Mouse (Mus musculus) urinary bladder, adult 2 months (tissue): ENCODE results near the gene Trim28. TPM values are rescaled to one million over a fixed set of nuclear protein-coding genes. Genes with fewer than 3 reads are reported as not detected.
A peak's percentile ranks its signal among the peaks of the same experiment; 100 is the strongest.

Experiments
- DNase-seq: peaks from one replicate; pipeline ENCODE4 v3.0.0; 2022; ENCODE audit warnings: low spot score
- polyA plus RNA-seq: library from polyadenylated mRNA; depleted of rRNA; stranded (reverse); fragments of >200 nt; gene quantifications from 2 replicates; pipeline ENCODE4 v1.2.3, GENCODE M21; 2012; rRNA removed

Trim28 gene
- 186 and 190 TPM in 2 replicates for polyA plus RNA-seq

- DNase-seq, result no peak
These were observed at the start of gene Trim28 for GRCm38 (mm10) chr7:12998851-12999250. Trim28 (plus strand) TSS chr7:12999114.

DNA sequence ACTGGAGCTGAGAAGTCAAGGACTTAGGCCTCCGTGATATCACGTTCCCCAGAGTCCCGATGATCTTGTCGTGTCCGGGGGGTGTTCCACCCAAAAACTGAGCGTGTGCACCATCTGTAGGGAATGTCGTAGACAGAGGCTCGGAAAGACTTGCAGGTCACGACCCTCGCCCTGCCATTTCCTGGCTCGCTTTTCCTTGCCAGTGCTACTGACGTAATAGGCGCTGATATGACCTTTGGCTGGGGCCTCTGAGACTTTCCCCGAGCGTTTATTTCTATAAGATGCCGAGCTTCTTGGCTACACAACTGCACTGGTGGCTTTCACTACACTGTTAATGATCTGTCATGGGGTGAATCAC, 49.1 kb upstream of the Trim28 start:
- no peak for DNase-seq

DNA sequence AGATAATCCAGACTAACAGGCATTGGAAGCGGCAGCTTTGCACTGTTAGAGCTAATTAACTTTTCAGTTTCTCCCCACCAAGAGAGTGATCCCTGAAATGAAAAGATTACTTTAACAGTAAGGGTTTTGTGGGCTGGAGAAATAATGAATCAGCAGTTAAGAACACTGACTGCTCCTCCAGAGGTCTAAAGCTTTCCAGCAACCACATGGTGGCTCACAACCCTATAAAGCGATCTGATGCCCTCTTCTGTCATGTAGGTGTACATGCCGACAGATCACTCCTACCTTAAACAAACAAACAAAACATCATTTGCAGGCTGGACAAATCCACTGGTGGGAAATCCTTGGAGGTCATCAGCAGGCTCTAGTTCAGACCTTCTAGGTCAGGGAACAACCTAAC, 44.0 kb upstream of the Trim28 start:
- DNase-seq, result no peak

DNA sequence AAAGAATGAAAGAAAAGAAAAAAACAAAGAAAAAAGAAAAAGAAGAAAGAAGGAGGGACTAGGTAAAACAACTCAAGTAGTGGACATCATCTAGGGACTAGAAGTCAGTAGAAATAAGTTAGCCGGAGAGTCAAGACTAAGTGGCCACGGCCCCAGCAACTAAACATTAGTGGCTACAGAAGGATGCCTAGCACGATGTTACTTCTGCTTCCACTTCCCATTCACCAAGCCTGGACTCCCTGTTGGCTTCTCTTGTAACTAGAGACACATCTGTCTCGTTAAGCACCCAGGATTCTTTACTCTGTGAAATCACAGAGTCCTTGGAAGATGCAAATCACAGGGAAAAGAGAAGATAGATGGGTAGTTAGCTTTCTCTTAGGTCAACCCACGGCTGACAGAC, 41.4 kb upstream of the Trim28 start:
- DNase-seq, result no peak

DNA sequence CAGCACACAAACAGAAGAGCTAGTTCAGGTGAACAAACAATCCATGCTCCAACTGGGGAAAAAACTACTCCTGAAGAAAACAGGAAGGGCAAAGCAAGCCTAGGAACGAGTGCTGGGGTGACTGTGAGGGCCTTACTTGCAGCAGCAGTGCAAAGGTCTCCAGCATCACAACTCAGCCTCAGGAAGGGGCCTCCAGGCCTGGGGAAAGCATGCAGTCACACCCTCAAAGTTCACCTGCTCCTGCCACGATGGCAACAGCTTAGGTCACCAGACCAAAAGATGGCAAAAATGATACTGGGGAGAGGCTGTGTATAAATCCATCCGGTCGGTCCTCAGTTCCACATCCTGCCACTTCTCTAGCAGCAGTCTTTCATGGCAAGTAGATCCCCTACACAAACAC, 40.0 kb upstream of the Trim28 start:
- no peak for DNase-seq

DNA sequence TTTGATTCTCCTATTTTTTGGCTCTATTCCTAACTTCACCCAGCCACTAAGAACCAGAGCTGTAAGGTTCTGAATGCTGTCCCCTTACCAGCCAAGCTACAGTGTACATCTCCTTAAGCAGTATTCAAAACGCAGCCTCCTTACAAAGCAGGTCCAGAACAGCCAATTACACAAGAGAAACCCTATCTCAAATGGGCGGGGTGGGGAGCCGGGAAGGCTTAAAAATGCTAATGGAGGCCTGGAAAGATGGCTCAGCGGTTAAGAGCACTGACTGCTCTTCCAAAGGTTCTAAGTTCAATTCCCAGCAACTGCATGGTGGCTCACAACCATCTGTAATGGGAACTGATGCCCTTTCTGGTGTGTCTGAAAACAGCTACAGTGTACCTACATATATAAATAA, 39.2 kb upstream of the Trim28 start:
- no peak for DNase-seq

DNA sequence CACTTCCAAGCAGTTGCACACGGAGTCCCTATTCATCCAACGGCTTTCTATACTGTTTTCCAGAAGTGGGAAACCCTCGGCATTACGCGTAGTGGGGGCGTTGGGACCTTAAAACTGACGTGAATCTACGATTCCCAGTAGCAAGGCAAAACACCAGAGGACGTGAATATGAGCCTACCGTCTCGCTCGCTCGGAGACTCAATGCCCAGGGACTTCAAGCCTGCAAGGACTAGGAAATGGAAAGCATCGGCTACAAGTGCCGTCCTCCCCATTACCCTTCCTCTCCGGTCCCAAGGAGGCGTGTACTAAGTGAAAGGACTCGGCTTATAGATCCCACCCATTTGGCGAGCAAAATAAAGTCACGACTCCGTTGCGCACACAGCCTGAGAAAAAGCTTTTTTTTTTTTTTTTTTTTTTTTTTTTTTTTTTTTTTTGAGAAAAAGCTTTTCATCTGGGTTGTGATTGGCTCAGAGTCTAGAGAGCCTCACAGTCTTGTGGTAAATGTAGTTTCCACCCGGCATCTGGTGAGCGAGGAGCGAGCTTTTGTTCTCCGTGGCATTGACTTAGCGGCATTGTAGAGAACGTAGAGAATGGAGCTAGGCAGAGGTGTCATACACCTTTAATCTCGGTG, 37.3 kb upstream of the Trim28 start:
- DNase-seq, result no peak

DNA sequence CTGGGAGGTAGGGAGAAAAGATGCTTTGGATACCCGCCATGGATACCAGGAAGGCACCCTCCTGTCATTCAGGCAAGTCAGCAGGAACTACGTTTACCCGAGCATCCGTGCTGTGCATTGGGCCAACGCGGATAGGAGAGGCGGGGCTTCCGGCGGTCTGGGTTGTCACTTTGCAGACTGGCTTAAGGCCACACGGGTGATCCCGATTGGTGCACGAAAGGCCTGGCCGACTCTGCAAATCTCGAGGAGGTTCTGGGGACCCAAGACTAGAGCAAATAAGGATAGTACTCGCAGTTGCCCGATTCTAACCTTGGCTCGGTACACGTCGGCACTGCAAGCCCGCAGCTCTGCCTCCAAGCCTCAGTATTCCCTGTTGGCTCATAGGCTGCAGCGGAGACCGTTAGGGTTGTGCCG, 33.2 kb upstream of the Trim28 start, which contains the start of gene Zfp324:
Gene Zfp324, plus strand, starts transcription at position 161 of the 414 bp plus-strand sequence.
- peak; percentile 75 for DNase-seq

DNA sequence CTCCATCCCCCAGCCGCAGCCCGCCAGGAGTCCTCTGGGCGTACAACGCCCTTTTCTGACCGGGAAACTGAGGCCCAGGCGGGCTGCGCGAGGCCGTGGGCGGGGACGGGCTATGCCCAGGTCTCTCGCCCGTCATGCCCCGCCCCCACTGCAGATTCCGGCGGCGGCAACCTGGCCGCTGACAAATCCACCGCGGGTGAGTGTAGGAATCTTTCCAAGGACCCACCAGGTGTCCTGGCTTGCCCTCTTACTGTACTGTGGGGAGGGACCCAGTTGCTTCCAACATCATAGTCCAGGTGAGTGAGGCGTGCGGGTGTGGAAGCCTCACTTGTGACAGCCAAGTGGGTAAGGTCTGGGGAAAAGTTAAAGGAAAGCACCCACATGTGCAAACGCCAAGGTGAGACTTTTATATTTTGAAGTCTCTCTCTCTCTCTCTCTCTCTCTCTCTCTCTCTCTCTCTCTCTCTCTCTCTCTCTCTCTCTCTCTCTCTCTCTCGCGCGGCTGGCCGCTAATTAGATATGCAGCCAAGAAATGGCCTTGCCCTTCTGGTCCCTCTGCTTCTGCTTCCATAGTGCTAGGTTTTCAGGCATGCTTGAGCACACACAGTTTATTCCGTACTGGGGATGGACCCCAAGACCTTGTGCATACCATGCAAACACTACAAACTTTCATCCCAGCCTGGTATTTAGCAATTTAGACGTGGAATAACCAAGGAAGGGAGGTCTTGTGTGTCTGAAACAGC, 32.6 kb upstream of the Trim28 start:
- peak; percentile 58 for DNase-seq

DNA sequence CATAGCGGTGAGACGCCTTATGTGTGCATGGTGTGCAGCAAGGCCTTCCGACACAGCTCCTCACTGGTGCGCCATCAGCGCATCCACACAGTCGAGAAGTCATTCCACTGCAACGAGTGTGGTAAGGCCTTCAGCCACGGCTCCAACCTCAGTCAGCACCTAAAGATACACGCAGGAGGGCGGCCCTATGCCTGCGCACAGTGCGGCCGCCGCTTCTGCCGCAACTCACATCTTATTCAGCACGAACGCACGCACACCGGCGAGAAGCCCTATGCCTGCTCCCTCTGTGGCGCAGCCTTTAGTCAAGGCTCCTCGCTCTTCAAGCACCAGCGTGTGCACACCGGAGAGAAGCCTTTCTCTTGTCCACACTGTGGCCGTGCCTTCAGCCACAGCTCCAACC, 28.0 kb upstream of the Trim28 start:
- no peak for DNase-seq

DNA sequence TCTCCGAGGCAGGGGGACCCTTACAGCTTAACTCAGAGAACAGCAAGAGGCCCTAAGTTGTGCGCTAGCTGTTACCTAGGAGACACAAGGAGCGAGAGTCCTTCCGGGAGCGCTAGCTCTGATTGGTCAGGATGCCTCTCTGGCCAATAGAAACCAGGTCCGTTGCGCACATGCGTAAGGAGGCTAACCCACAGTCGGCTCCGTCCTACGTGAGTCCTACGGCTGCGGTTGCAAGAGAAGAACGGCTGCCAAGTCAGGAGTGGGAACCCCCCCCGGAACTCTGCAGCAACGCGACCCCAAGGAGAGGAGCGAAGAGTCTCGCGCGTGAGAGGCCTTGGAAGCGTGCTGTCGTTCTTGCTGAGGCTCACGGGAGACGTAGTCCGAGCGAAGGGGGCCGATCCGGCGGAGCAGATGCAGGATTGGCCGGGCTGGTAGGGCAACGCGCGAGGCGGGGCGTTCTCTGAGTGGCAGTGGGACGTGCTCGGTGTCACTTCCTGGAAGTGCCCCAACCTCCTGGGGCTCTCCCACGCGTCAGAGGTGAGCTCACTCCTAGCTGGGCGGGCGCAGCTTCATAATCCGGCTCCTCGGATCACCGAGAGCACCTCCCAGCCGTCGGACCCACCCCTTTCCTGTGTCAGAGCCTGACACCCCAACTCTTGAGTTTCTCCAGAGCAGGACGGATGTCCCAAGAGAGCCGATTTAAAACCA, 21.1 kb upstream of the Trim28 start, which contains the start of gene Zfp446:
Gene Zfp446, plus strand, starts transcription at position 167 of the 708 bp plus-strand sequence.
- DNase-seq, result peak; percentile 95

- no peak for DNase-seq
These were observed 19.8 kb upstream of the Trim28 start for GRCm38 (mm10) chr7:12978931-12979722.

GRCm38 (mm10) chr7:12979776-12980175, 19.1 kb upstream of the Trim28 start:
- DNase-seq, result no peak

- DNase-seq, result no peak
These were observed 18.6 kb upstream of the Trim28 start for GRCm38 (mm10) chr7:12980291-12980690.

DNA sequence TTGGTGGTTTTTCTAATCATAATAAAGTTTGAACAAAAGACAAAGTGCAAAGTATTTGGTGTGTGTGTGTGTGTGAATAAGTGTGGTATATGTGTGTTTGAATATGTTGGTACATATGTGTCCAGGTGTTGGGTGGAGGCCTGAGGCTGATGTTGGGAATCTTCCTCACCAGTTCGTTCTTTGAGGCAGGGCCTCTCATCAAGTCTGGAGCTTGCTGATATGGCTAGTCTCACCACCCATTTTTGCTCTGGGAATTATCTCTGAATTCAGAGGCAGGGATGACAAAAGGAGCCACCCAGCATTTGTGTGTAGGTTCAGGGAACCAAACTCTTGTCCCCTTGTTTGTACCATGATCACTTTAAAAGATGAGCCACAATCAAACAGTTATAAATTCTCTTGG, 13.2 kb upstream of the Trim28 start:
- no peak for DNase-seq

GRCm38 (mm10) chr7:12986906-12987305, 12.0 kb upstream of the Trim28 start:
- no peak for DNase-seq

- no peak for DNase-seq
These were observed 11.3 kb upstream of the Trim28 start for GRCm38 (mm10) chr7:12987409-12988189.

- DNase-seq, result no peak
These were observed 6.7 kb upstream of the Trim28 start for GRCm38 (mm10) chr7:12992222-12992621.

GRCm38 (mm10) chr7:12993148-12993547, 5.8 kb upstream of the Trim28 start:
- DNase-seq, result no peak

- no peak for DNase-seq
These were observed 3.1 kb upstream of the Trim28 start for GRCm38 (mm10) chr7:12995862-12996261.

- DNase-seq, result no peak
These were observed 1.7 kb upstream of the Trim28 start for GRCm38 (mm10) chr7:12997230-12997629.
